Mouse (Mus musculus) heart, adult 2 months (tissue): ENCODE results near the gene Srrm4.

Experiments
- CTCF ChIP-seq: fragments of 200-600 bp; IDR thresholded peaks from 2 replicates; pipeline ENCODE4 v1.8.1; 2022; ENCODE audit warnings: antibody characterized with exemption, mild to moderate bottlenecking, moderate library complexity
- POLR2A ChIP-seq: fragments of 200-500 bp; IDR thresholded peaks from 2 replicates; pipeline ENCODE4 v1.6.1; 2011; ENCODE audit warnings: mild to moderate bottlenecking, low read depth, low read length, control low read depth; ENCODE audit not compliant: insufficient read depth

DNA sequence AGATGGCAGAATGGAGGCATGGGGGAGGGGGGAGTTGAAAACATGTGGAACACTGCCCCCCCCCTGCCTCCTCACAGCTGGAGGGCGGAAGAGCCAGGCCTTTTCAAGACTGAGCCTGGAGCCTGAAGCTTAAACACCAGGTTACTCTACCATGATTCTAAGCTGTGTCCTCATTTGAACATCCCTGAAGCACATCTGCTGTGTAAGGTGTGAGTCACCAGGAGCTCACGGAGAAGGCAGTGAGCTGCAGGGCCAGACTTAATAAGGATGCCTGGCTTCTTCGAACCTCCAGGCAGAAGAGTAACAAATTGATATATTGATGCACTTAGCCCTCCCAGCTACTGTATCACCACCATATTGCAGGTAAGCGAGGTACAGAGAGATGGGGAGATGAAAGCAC is 79.5 kb downstream of the Srrm4 start:
- TF ChIP-seq CTCF (no peak), POLR2A (no peak)
